Mouse (Mus musculus) stomach, embryonic 14.5 days (tissue): ENCODE results near the gene 2810004N23Rik. TPM values are rescaled to one million over a fixed set of nuclear protein-coding genes. Genes with fewer than 3 reads are reported as not detected.
A peak's percentile ranks its signal among the peaks of the same experiment; 100 is the strongest.

Source experiments
- ATAC-seq: fragments of 200-750 bp; cut with Nextera tagmentation; 2 replicates; pipeline ENCODE4 v1.8.0; 2017; ENCODE audit warnings: low read depth, moderate TSS enrichment; ENCODE audit not compliant: insufficient number of reproducible peaks, insufficient read depth, low FRiP score
- H3K27ac ChIP-seq: fragments of 300-500 bp; sonication (generic); 2 replicates; pipeline ENCODE4 v1.5.1; 2014; ENCODE audit warnings: mild to moderate bottlenecking, low read length, moderate library complexity, mixed read lengths
- H3K27me3 ChIP-seq: fragments of 300-500 bp; sonication (generic); 2 replicates; pipeline ENCODE4 v1.6.1; 2014; ENCODE audit warnings: low read length, control low read depth, mixed read lengths; ENCODE audit not compliant: control insufficient read depth, insufficient read depth
- H3K36me3 ChIP-seq: fragments of 300-500 bp; sonication (generic); 2 replicates; pipeline ENCODE4 v1.6.1; 2014; ENCODE audit warnings: mild to moderate bottlenecking, control low read depth, low read length, moderate library complexity, mixed read lengths; ENCODE audit not compliant: control insufficient read depth, insufficient read depth
- H3K4me1 ChIP-seq: fragments of 300-500 bp; sonication (generic); 2 replicates; pipeline ENCODE4 v1.6.1; 2014; ENCODE audit warnings: low read length, control low read depth, mixed read lengths; ENCODE audit not compliant: control insufficient read depth, insufficient read depth
- H3K4me2 ChIP-seq: fragments of 300-500 bp; sonication (generic); replicated peaks from 2 replicates; pipeline ENCODE4 v1.6.1; 2014; ENCODE audit warnings: low read depth, low read length, control low read depth
- H3K4me3 ChIP-seq: fragments of 300-500 bp; sonication (generic); 2 replicates; pipeline ENCODE4 v1.5.1; 2014; ENCODE audit warnings: low read depth, low read length, control low read depth
- H3K9ac ChIP-seq: fragments of 300-500 bp; sonication (generic); replicated peaks from 2 replicates; pipeline ENCODE4 v1.6.1; 2014; ENCODE audit warnings: low read depth, mild to moderate bottlenecking, control low read depth, low read length, moderate library complexity, mixed read lengths
- H3K9me3 ChIP-seq: fragments of 300-500 bp; sonication (generic); 2 replicates; pipeline ENCODE4 v1.6.1; 2016; ENCODE audit warnings: low read depth, low read length, control low read depth; ENCODE audit not compliant: control insufficient read depth
- WGBS: fragments of 180-500 bp; shearing (Covaris S2); extraction: QIAGEN DNeasy Blood & Tissue Kit; methylation state at CpG from one replicate; pipeline ENCODE4 v1.1.7; 2014; 5-methylcytosine and 5-hydroxymethylcytosine counted together
- polyA plus RNA-seq: library from polyadenylated mRNA; unstranded; fragments of >200 nt; fragmentation: Nextera tagmentation; extraction: Ambion mirVana; gene quantifications from 2 replicates; pipeline ENCODE4 v1.2.1, GENCODE M21; 2014

Gene 2810004N23Rik
- polyA plus RNA-seq, 1 experiment from 2014 or later = 43.7 TPM

DNA sequence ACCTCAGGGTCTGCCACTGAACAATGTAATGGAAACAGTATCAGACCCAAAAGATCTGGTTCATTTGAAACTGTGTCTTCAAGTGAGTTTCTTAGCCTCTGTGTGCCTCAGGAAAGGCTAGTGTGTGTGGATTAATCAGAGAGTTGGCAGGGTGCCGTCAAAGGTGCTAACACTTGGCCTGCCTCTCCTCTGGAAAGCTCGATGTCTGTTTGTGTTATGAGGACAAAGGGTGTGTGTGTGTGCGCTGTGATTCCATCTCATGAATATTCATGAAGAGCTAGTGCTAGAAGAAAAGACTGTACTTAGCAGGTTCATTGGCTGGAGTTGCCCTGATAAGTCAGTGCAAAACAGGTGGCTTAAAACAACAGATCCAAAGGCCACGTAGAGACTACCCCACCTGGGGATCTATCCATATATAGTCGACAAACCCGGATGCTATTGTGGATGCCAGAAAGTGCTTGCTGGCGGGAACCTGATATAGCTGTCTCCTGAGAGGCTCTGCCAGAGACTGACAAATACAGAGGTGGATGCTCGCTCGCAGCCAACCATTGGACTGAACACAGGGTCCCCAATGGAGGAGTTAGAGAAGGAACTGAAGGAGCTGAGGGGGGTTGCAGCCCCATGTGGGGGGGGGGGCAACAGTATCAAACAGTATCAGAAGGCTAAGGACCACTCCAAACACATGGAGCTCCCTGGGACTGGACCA, 52.1 kb downstream of the 2810004N23Rik start:
- no peaks in the 10 kb centered on the region for H3K27me3 ChIP-seq
- H3K9me3 ChIP-seq = no peaks in the 10 kb centered on the region
- ATAC-seq = no peak
- H3K4me1 ChIP-seq = no peaks in the 10 kb centered on the region
- no peak overlapping the region for H3K9ac ChIP-seq
- 46% methylated on average over 9 of the region's 9 CpGs for WGBS
- no peak overlapping the region for H3K4me3 ChIP-seq
- no peak overlapping the region for H3K4me2 ChIP-seq
- no peaks in the 10 kb centered on the region for H3K36me3 ChIP-seq
- no peak overlapping the region for H3K27ac ChIP-seq

- 57% methylated on average over 5 of the region's 5 CpGs for WGBS
- Histone ChIP-seq H3K27me3 (no peaks in the 10 kb centered on the region), H3K4me2 (no peak overlapping the region), H3K4me1 (no peaks in the 10 kb centered on the region), H3K36me3 (no peaks in the 10 kb centered on the region), H3K9me3 (no peaks in the 10 kb centered on the region), H3K4me3 (no peak overlapping the region), H3K9ac (no peak overlapping the region), H3K27ac (no peak overlapping the region)
- ATAC-seq = no peak
Measured at GRCm38 (mm10) chr8:124810056-124810610, 52.8 kb downstream of the 2810004N23Rik start.

DNA sequence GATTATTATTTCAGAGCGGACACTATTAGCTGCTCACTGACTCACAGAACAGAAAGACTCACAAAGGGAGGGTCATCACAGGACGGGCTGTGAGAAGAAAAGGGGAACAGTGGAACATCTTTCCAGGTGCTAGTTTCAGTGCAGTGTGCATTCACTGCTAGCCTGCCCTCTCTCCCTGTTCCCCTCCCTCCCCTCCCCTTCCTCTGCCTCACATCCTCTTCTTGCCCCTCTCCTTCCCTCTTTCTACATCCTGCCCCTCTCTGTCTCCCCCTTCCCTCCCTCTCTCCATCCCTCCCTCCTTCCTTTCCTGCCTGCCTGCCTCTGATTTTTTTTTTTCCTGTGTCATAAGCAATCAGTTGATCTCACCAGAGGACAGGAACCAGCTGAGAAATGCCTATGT, 53.5 kb downstream of the 2810004N23Rik start:
- WGBS = 53% methylated on average over 2 of the region's 2 CpGs
- no peaks in the 10 kb centered on the region for H3K4me1 ChIP-seq
- H3K9me3 ChIP-seq = no peaks in the 10 kb centered on the region
- H3K9ac ChIP-seq = no peak overlapping the region
- H3K4me3 ChIP-seq = no peak overlapping the region
- no peak overlapping the region for H3K4me2 ChIP-seq
- no peaks in the 10 kb centered on the region for H3K36me3 ChIP-seq
- no peak for ATAC-seq
- no peak overlapping the region for H3K27ac ChIP-seq
- no peaks in the 10 kb centered on the region for H3K27me3 ChIP-seq

GRCm38 (mm10) chr8:124805990-124806389, 56.9 kb downstream of the 2810004N23Rik start:
- H3K36me3 ChIP-seq = no peaks in the 10 kb centered on the region
- H3K9me3 ChIP-seq = no peaks in the 10 kb centered on the region
- H3K4me3 ChIP-seq = no peak overlapping the region
- no peaks in the 10 kb centered on the region for H3K4me1 ChIP-seq
- no peak for ATAC-seq
- H3K4me2 ChIP-seq = no peak overlapping the region
- WGBS = 85% methylated on average over 4 of the region's 4 CpGs
- no peak overlapping the region for H3K9ac ChIP-seq
- H3K27ac ChIP-seq = no peak overlapping the region
- H3K27me3 ChIP-seq = no peaks in the 10 kb centered on the region

- no peaks in the 10 kb centered on the region for H3K27me3 ChIP-seq
- H3K36me3 ChIP-seq = no peaks in the 10 kb centered on the region
- H3K27ac ChIP-seq = no peak overlapping the region
- H3K4me1 ChIP-seq = no peaks in the 10 kb centered on the region
- H3K4me2 ChIP-seq = no peak overlapping the region
- 59% methylated on average over 12 of the region's 12 CpGs for WGBS
- no peak overlapping the region for H3K4me3 ChIP-seq
- no peak for ATAC-seq
- no peak overlapping the region for H3K9ac ChIP-seq
- H3K9me3 ChIP-seq = no peaks in the 10 kb centered on the region
Measured at GRCm38 (mm10) chr8:124803824-124804702, 58.9 kb downstream of the 2810004N23Rik start.

- Histone ChIP-seq H3K27me3 (peaks cover 8% of the 10 kb centered on the region), H3K27ac (no peak overlapping the region), H3K9ac (no peak overlapping the region), H3K4me2 (no peak overlapping the region), H3K36me3 (no peaks in the 10 kb centered on the region), H3K9me3 (no peaks in the 10 kb centered on the region), H3K4me1 (no peaks in the 10 kb centered on the region), H3K4me3 (no peak overlapping the region)
- WGBS = 22% methylated on average over 11 of the region's 11 CpGs
- no peak for ATAC-seq
Measured at GRCm38 (mm10) chr8:124800542-124800941, 62.4 kb downstream of the 2810004N23Rik start.

GRCm38 (mm10) chr8:124795781-124796488, 67.0 kb downstream of the 2810004N23Rik start:
- H3K27me3 ChIP-seq = peaks cover 36% of the 10 kb centered on the region
- H3K4me3 ChIP-seq = no peak overlapping the region
- H3K36me3 ChIP-seq = no peaks in the 10 kb centered on the region
- H3K27ac ChIP-seq = no peak overlapping the region
- ATAC-seq = no peak
- 67% methylated on average over 8 of the region's 8 CpGs for WGBS
- H3K4me1 ChIP-seq = peaks cover 20% of the 10 kb centered on the region
- no peaks in the 10 kb centered on the region for H3K9me3 ChIP-seq
- H3K4me2 ChIP-seq = no peak overlapping the region
- H3K9ac ChIP-seq = no peak overlapping the region

- no peaks in the 10 kb centered on the region for H3K36me3 ChIP-seq
- H3K9me3 ChIP-seq = no peaks in the 10 kb centered on the region
- 0% methylated on average over 25 of the region's 25 CpGs for WGBS
- peak overlapping the region; percentile 59 for H3K4me3 ChIP-seq
- peak overlapping the region; percentile 99 for H3K4me2 ChIP-seq
- H3K27ac ChIP-seq = no peak overlapping the region
- H3K27me3 ChIP-seq = peaks cover 36% of the 10 kb centered on the region
- no peak overlapping the region for H3K9ac ChIP-seq
- peaks cover 20% of the 10 kb centered on the region for H3K4me1 ChIP-seq
- ATAC-seq = 0 out of 2 replicates have a peak, but pooled peaks have one; percentile 24
Measured at GRCm38 (mm10) chr8:124794486-124794780, 68.5 kb downstream of the 2810004N23Rik start.
